Mouse (Mus musculus): ENCODE data around the gene Ap1ar. TPM values are rescaled to one million over a fixed set of nuclear protein-coding genes. Genes with fewer than 3 reads are reported as not detected.
A peak's percentile ranks its signal among the peaks of the same experiment; 100 is the strongest.

Ap1ar gene
- polyA plus RNA-seq, 1 experiment from 2014 or later: 71.9 TPM

DNA sequence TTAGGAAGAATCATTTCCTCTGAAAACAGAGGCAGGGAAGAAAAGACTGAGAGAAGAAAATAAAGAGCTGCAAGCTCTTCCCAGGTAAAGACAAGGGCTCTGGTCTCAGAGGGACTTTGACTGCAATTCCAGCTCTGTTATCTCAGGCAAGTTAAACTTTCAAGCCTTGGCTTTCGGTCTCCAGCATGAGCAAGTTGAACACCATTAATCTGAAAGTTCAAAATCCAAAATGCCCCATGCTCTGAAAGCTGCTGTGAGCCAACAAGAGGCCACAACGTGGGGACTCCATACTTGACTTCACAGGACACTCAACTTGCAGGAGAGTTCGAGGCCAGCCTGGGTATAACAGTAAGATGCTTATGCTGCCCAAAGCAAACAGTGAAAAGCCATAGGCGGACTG is 3.3 kb downstream of the Ap1ar start:
- Histone ChIP-seq H3K4me2 (replicated peaks; ENCODE audit: low read depth, low read length) (no peak overlapping the region), H3K4me3 (ENCODE audit: low read depth, low read length) (no peak overlapping the region), H3K27me3 (ENCODE audit: control insufficient read depth, insufficient read depth, low read length) (no peaks in the 10 kb centered on the region), H3K9ac (ENCODE audit: low read depth, low read length) (no peak overlapping the region), H3K36me3 (ENCODE audit: control insufficient read depth, insufficient read depth, low read length) (no peaks in the 10 kb centered on the region), H3K9me3 (ENCODE audit: control insufficient read depth, low read length) (no peaks in the 10 kb centered on the region), H3K27ac (ENCODE audit: low read depth, low read length) (no peak overlapping the region), H3K4me1 (replicated peaks; ENCODE audit: control insufficient read depth, insufficient read depth, low read length) (0 out of 2 replicates have a peak, but pooled peaks cover 3% of the 10 kb centered on the region)
- no peak for ATAC-seq (ENCODE audit: low FRiP score)
- WGBS: 90% methylated on average over 4 of the region's 4 CpGs
- DNase-seq (ENCODE audit: low spot score): no peak

- WGBS: 70% methylated on average over 6 of the region's 6 CpGs
- Histone ChIP-seq H3K4me3 (ENCODE audit: low read depth, low read length) (no peak overlapping the region), H3K4me1 (replicated peaks; ENCODE audit: control insufficient read depth, insufficient read depth, low read length) (0 out of 2 replicates have a peak, but pooled peaks cover 2% of the 10 kb centered on the region), H3K9ac (ENCODE audit: low read depth, low read length) (no peak overlapping the region), H3K36me3 (ENCODE audit: control insufficient read depth, insufficient read depth, low read length) (no peaks in the 10 kb centered on the region), H3K27ac (ENCODE audit: low read depth, low read length) (no peak overlapping the region), H3K27me3 (ENCODE audit: control insufficient read depth, insufficient read depth, low read length) (no peaks in the 10 kb centered on the region), H3K9me3 (ENCODE audit: control insufficient read depth, low read length) (no peaks in the 10 kb centered on the region), H3K4me2 (replicated peaks; ENCODE audit: low read depth, low read length) (no peak overlapping the region)
- ATAC-seq (ENCODE audit: low FRiP score) (no peak), DNase-seq (ENCODE audit: low spot score) (no peak)
These were observed 6.2 kb downstream of the Ap1ar start for GRCm38 (mm10) chr3:127831079-127831478.

GRCm38 (mm10) chr3:127830183-127830582 is 7.1 kb downstream of the Ap1ar start:
- DNase-seq (ENCODE audit: low spot score) (no peak), ATAC-seq (ENCODE audit: low FRiP score) (no peak)
- 93% methylated on average over 10 of the region's 10 CpGs for WGBS
- no peak overlapping the region for H3K4me3 ChIP-seq (ENCODE audit: low read depth, low read length)
- H3K4me1 ChIP-seq (replicated peaks; ENCODE audit: control insufficient read depth, insufficient read depth, low read length): no peaks in the 10 kb centered on the region
- no peak overlapping the region for H3K4me2 ChIP-seq (replicated peaks; ENCODE audit: low read depth, low read length)
- H3K9me3 ChIP-seq (ENCODE audit: control insufficient read depth, low read length): no peaks in the 10 kb centered on the region
- H3K36me3 ChIP-seq (ENCODE audit: control insufficient read depth, insufficient read depth, low read length): no peaks in the 10 kb centered on the region
- H3K27ac ChIP-seq (ENCODE audit: low read depth, low read length): no peak overlapping the region
- no peak overlapping the region for H3K9ac ChIP-seq (ENCODE audit: low read depth, low read length)
- H3K27me3 ChIP-seq (ENCODE audit: control insufficient read depth, insufficient read depth, low read length): no peaks in the 10 kb centered on the region

DNA sequence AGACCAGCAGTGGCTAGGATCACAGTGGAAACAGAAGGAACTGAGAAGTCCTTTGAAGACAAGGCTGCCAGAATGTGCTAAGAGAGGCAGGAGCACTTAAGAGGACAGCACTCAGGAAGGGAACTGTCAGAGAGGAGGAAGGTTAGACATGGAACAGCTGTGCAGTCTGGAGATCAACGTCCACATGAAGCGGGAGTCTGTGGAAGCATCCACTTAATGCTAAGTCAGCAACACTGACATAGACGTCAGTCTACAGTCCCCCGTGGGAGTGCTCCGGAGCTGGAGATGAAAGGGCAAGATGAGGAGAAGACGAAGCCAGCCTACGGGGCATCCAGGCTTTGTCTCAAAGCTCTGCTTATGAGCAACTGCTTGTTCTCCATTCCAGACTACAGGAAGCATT is 10.2 kb downstream of the Ap1ar start:
- Histone ChIP-seq H3K36me3 (ENCODE audit: control insufficient read depth, insufficient read depth, low read length) (no peaks in the 10 kb centered on the region), H3K27me3 (ENCODE audit: control insufficient read depth, insufficient read depth, low read length) (no peaks in the 10 kb centered on the region), H3K4me2 (replicated peaks; ENCODE audit: low read depth, low read length) (no peak overlapping the region), H3K9ac (ENCODE audit: low read depth, low read length) (no peak overlapping the region), H3K9me3 (ENCODE audit: control insufficient read depth, low read length) (no peaks in the 10 kb centered on the region), H3K4me3 (ENCODE audit: low read depth, low read length) (no peak overlapping the region), H3K27ac (ENCODE audit: low read depth, low read length) (no peak overlapping the region), H3K4me1 (replicated peaks; ENCODE audit: control insufficient read depth, insufficient read depth, low read length) (no peaks in the 10 kb centered on the region)
- peak; percentile 35 for DNase-seq (ENCODE audit: low spot score)
- ATAC-seq (ENCODE audit: low FRiP score): no peak
- WGBS: 50% methylated on average over 7 of the region's 7 CpGs

GRCm38 (mm10) chr3:127826503-127826902 is 10.8 kb downstream of the Ap1ar start:
- ATAC-seq (ENCODE audit: low FRiP score) (no peak), DNase-seq (ENCODE audit: low spot score) (no peak)
- Histone ChIP-seq H3K9ac (ENCODE audit: low read depth, low read length) (no peak overlapping the region), H3K36me3 (ENCODE audit: control insufficient read depth, insufficient read depth, low read length) (no peaks in the 10 kb centered on the region), H3K27me3 (ENCODE audit: control insufficient read depth, insufficient read depth, low read length) (no peaks in the 10 kb centered on the region), H3K27ac (ENCODE audit: low read depth, low read length) (no peak overlapping the region), H3K9me3 (ENCODE audit: control insufficient read depth, low read length) (no peaks in the 10 kb centered on the region), H3K4me2 (replicated peaks; ENCODE audit: low read depth, low read length) (no peak overlapping the region), H3K4me1 (replicated peaks; ENCODE audit: control insufficient read depth, insufficient read depth, low read length) (no peaks in the 10 kb centered on the region), H3K4me3 (ENCODE audit: low read depth, low read length) (no peak overlapping the region)
- 88% methylated on average over 7 of the region's 7 CpGs for WGBS

DNA sequence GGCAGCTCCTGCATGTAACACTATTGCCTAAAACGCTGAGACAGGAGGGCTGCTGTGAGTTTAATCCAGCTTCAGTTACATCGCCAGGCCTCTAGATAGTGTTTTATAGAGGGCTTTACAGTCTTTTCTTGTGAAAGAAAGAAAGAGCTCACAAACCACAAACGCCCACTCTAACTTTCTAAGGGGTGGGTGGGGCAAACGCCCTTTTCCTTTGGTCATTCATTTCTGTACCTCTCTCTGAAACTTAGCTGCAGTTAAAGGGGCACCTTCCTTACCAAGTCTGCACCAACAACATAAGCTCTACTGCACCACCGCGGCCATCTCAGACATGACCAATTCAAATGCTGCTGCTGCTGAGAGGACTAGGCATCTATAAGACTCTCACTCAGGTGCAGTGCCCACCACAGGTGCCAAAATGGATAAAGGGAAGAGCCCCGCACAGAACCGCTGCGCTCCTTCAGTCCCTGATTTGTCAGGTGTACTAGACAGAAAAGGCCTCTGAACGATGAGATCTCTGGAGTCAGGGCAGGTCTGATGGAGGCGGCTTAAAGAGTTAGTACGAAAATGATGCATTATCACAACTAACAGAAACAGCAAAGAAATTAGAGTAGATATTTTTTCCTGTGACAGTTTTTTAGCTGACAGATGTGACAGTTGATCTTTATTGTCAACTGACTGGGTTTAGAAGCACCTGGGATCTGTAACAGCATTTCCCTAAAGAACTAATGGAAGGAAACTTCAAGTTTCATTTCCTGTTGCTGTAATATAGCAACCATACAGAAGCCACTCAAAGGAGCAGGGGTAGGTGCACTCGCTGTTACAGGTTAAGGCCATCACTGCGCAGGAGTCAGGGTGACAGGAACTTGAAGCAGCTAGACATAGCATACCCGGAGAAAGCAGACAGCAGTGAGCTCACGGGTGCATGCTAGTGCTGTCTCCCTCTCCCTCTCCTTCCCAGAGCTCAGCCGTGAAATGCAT is 13.1 kb downstream of the Ap1ar start:
- H3K9me3 ChIP-seq (ENCODE audit: control insufficient read depth, low read length): no peaks in the 10 kb centered on the region
- ATAC-seq (ENCODE audit: low FRiP score) (no peak), DNase-seq (ENCODE audit: low spot score) (no peak)
- H3K27me3 ChIP-seq (ENCODE audit: control insufficient read depth, insufficient read depth, low read length): no peaks in the 10 kb centered on the region
- H3K4me1 ChIP-seq (replicated peaks; ENCODE audit: control insufficient read depth, insufficient read depth, low read length): no peaks in the 10 kb centered on the region
- 84% methylated on average over 17 of the region's 17 CpGs for WGBS
- no peaks in the 10 kb centered on the region for H3K36me3 ChIP-seq (ENCODE audit: control insufficient read depth, insufficient read depth, low read length)
- H3K9ac ChIP-seq (ENCODE audit: low read depth, low read length): no peak overlapping the region
- no peak overlapping the region for H3K4me3 ChIP-seq (ENCODE audit: low read depth, low read length)
- H3K4me2 ChIP-seq (replicated peaks; ENCODE audit: low read depth, low read length): no peak overlapping the region
- H3K27ac ChIP-seq (ENCODE audit: low read depth, low read length): no peak overlapping the region

- ATAC-seq (ENCODE audit: low FRiP score) (no peak), DNase-seq (ENCODE audit: low spot score) (no peak)
- Histone ChIP-seq H3K27ac (ENCODE audit: low read depth, low read length) (no peak overlapping the region), H3K9me3 (ENCODE audit: control insufficient read depth, low read length) (no peaks in the 10 kb centered on the region), H3K4me2 (replicated peaks; ENCODE audit: low read depth, low read length) (no peak overlapping the region), H3K4me1 (replicated peaks; ENCODE audit: control insufficient read depth, insufficient read depth, low read length) (no peaks in the 10 kb centered on the region), H3K27me3 (ENCODE audit: control insufficient read depth, insufficient read depth, low read length) (no peaks in the 10 kb centered on the region), H3K4me3 (ENCODE audit: low read depth, low read length) (no peak overlapping the region), H3K36me3 (ENCODE audit: control insufficient read depth, insufficient read depth, low read length) (no peaks in the 10 kb centered on the region), H3K9ac (ENCODE audit: low read depth, low read length) (no peak overlapping the region)
- WGBS: 86% methylated on average over 5 of the region's 5 CpGs
These were observed 16.1 kb downstream of the Ap1ar start for GRCm38 (mm10) chr3:127821209-127821608.

DNA sequence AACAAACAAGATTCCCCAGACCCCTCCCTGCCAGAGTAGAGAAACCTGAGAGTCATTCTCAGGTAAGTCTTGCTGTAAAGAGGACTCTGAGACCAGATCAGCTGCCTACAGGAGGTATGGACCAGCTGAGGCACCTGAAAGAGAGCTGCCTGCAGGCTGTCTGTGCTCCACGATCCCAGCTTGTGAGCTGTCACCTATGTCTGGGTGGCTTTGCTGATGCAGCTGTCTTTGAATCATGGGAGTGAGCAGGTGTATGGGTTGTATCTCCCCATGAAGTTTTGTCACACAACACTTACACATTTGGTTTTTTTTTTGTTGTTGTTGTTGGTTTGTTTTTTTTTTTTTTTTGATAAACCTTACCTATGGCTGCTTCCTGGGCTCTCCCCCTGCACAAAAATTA is 16.9 kb downstream of the Ap1ar start:
- 73% methylated on average over 1 of the region's 1 CpGs for WGBS
- H3K4me2 ChIP-seq (replicated peaks; ENCODE audit: low read depth, low read length): no peak overlapping the region
- no peaks in the 10 kb centered on the region for H3K9me3 ChIP-seq (ENCODE audit: control insufficient read depth, low read length)
- no peaks in the 10 kb centered on the region for H3K4me1 ChIP-seq (replicated peaks; ENCODE audit: control insufficient read depth, insufficient read depth, low read length)
- no peaks in the 10 kb centered on the region for H3K36me3 ChIP-seq (ENCODE audit: control insufficient read depth, insufficient read depth, low read length)
- H3K4me3 ChIP-seq (ENCODE audit: low read depth, low read length): no peak overlapping the region
- ATAC-seq (ENCODE audit: low FRiP score) (no peak), DNase-seq (ENCODE audit: low spot score) (no peak)
- H3K9ac ChIP-seq (ENCODE audit: low read depth, low read length): no peak overlapping the region
- H3K27ac ChIP-seq (ENCODE audit: low read depth, low read length): no peak overlapping the region
- no peaks in the 10 kb centered on the region for H3K27me3 ChIP-seq (ENCODE audit: control insufficient read depth, insufficient read depth, low read length)
